Mouse (Mus musculus): ENCODE measurements at regions not wholly inside any gene's neighbourhood (a gene's known extent, or its start where the extent isn't known, plus 50 kb on each side); places are given as distances from the start of the nearest gene placed in this dataset.
A peak's percentile ranks its signal among the peaks of the same experiment; 100 is the strongest.

GRCm38 (mm10) chr3:118248768-118249167, 313.2 kb upstream of the Dpyd start:
- DNase-seq: peak; percentile 54

DNA sequence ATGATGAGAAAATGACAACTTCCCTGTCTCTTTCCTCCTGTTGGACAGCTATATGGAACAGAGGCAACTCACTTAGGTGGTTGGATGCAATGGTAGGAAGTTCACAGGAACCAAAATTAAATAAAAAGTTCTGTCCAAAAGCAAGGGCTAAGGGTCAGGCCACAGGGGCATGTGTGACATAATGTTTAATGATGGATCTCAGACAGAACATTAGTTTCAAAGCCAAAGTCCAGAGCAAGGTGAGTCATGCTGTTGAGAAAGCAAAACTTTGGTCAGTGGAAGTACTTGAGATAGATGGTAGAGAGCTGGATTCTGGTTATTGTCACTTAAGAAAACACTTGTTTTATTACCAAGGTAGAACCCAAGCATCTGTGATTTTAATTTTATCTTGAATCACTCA, 286.0 kb upstream of the Dpyd start:
- DNase-seq: no peak

DNA sequence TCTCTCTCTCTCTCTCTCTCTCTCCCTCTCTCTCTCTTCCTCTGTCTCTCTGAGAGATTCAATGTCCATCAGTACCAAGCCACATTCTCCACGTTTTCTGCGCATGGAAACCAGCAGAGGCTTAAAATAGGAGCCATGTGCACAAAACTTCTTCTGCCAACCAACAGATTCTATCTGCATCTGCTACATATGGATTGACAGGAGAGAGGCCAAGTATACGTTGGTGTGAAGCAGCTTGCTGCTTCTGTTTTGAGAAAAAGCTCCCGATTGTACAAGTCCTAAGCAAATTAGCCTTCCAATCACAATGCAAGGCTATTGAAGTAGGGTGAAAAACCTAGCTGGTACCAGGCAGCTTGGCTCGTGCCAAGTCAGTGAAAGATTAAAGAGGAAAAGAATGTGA, 283.7 kb upstream of the Dpyd start:
- DNase-seq: peak; percentile 18

- DNase-seq: no peak
These were observed 275.0 kb upstream of the Dpyd start for GRCm38 (mm10) chr3:118286946-118287345.

DNA sequence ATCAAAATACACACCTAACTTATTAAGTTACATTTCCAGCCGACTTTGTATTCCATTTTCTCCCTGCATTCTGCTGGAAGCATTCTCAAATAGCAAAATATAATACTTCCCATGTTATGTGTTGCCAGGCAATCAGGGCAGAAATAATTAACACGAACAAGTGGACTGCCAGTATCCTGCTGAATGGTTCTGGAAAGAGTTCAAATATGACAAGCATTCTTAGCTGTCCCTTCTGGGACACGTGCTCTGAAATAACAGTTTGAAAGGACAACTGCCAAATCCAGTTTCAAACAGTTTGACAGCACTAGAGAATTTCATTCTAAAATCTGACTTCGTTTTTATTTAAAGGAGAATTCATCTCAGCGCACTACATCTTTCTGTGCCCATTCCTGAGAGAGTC, 236.8 kb upstream of the Dpyd start:
- peak; percentile 10 for DNase-seq

DNA sequence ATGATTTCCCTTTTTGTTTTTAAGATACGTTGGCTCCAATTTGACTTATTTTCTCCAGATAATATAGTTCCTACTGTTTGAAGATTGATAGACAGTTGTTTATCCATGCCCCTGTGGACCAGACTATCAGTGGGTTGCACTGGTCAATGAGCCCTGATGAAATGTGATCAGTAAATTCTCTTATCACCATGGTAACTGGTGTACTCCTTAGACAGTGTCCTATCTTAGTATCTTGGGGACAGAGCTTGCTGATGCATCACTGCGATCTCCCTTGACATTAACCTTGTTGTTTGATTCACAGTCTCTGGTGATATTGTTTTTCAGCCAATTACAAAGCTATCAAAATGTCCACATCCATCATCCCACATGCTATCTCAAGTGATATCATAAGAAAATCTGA, 233.7 kb upstream of the Dpyd start:
- no peak for DNase-seq

DNA sequence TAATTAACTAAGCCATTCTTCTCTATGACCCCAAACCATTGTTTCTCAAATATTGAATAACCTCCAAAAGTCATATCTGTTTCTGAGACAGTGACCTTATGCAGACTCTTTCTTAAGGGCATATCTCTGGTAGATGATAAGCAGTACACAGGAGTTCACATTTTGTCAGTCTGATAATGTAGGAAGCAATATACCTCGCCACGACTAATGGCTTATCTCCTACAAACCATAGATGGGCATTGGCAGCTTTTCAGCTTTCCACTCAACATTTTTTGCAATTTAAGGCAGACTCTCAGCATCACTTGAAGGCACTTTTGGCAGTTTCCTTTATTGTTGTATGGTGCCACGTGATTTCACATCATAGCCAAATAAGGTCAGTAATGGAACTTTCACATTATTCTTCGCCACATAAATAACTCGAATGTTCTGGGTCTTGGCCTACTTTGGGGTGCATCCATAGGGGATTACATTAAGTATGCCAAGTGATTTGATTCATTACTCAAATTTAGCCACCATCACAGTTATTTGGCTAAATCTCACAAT, 232.7 kb upstream of the Dpyd start:
- no peak for DNase-seq

DNA sequence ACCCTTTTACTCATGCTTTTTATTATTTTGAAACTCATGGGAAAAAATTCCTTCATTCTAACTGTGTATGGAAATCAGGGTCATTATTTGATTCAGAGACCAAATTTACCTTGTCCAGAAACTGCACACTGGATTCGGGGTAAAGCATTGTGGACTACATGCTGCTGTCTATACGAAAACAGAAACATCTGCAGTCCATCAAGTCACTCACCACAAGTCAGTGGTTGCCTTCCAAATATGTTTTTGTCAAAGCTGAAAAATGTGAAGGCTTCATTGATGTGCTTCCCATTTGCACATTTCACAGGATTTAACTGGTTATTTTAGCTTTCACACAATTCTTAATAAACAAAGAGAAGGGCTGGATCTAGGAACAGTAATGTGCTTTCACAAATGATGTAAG, 230.4 kb upstream of the Dpyd start:
- no peak for DNase-seq

GRCm38 (mm10) chr3:118338716-118339115, 223.2 kb upstream of the Dpyd start:
- DNase-seq: no peak

DNA sequence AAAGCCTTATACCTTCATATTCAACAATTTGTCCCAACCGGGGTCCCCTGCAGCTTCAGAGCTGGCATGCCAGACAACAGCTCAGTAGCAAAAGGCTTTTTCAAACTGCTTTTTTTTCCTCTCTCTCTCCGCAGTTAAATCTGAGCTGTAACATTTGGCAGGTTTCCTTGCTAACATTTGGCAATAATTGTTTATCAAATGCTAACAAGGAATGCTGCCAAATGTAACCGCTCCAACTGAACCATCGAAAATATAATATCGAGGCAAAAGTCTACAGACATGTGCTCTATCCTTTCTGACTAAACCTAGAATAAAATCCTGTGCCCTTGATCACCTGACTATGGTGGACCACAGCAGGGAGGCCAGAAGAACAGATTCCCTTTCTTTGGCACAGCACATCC, 200.2 kb upstream of the Dpyd start:
- peak; percentile 60 for DNase-seq
